8 mouse cellular contexts compared by ENCODE assay signal in genomic region chr3:51416073-51416363, GRCm38 (mm10). TPM values are rescaled to one million over a fixed set of nuclear protein-coding genes. Genes with fewer than 3 reads are reported as not detected.
DNase-seq lines count a peak whose midpoint lies in the region; ATAC-seq and TF ChIP-seq lines count a peak whose summit lies in the region.

No protein-coding gene starts in this region.

- H3ac ChIP-seq in myocyte (ENCODE audit: control insufficient read depth, insufficient read length): peak overlapping the region; percentile 89

- WGBS in kidney, embryonic 16.5 days: under 1% methylated on average over 27 of the region's 30 CpGs
- 2% methylated on average over 17 of the region's 30 CpGs for WGBS in embryonic facial prominence, embryonic 11.5 days
- WGBS in intestine, embryonic 15.5 days: under 1% methylated on average over 30 of the region's 30 CpGs

- DNase-seq in kidney, adult 8-10 months: no peak
- no peak for DNase-seq in embryonic facial prominence, embryonic 11.5 days (ENCODE audit: low spot score)
- no peak for DNase-seq in thymus, postnatal 0 days (ENCODE audit: low spot score)
- DNase-seq in spleen, adult 12 weeks (ENCODE audit: low spot score): no peak
- no peak for DNase-seq in embryo, embryonic 11 days

- peak overlapping the region; percentile 97 for H3K9ac ChIP-seq in kidney, embryonic 16.5 days (replicated peaks; ENCODE audit: low read length)
- H3K9ac ChIP-seq in embryonic facial prominence, embryonic 11.5 days (replicated peaks; ENCODE audit: low read length): peak overlapping the region; percentile 99
- peak overlapping the region; percentile 98 for H3K9ac ChIP-seq in intestine, embryonic 15.5 days

- H3K36me3 ChIP-seq in kidney, embryonic 16.5 days (ENCODE audit: insufficient read depth, low read length): no peaks in the 10 kb centered on the region
- no peaks in the 10 kb centered on the region for H3K36me3 ChIP-seq in embryonic facial prominence, embryonic 11.5 days (replicated peaks; ENCODE audit: control insufficient read depth, insufficient read depth, low read depth, low read length)
- no peaks in the 10 kb centered on the region for H3K36me3 ChIP-seq in intestine, embryonic 15.5 days
- no peaks in the 10 kb centered on the region for H3K36me3 ChIP-seq in myocyte (ENCODE audit: control insufficient read depth, insufficient read depth)

- TF ChIP-seq POLR2A in myocyte (IDR thresholded peaks at IDR 0.05; ENCODE audit: insufficient read length, low read depth): no peak

- peak overlapping the region; percentile 82 for H3K4me2 ChIP-seq in kidney, embryonic 16.5 days (replicated peaks; ENCODE audit: low read depth, low read length)
- peak overlapping the region; percentile 67 for H3K4me2 ChIP-seq in embryonic facial prominence, embryonic 11.5 days (ENCODE audit: low read depth, low read length)
- H3K4me2 ChIP-seq in intestine, embryonic 15.5 days (replicated peaks): peak overlapping the region; percentile 62
- no peak overlapping the region for H3K4me2 ChIP-seq in myocyte (ENCODE audit: low read depth)

- peak overlapping the region; percentile 98 for H3K4me3 ChIP-seq in kidney, embryonic 16.5 days (ENCODE audit: low read length)
- H3K4me3 ChIP-seq in embryonic facial prominence, embryonic 11.5 days (ENCODE audit: low read depth, low read length): peak overlapping the region; percentile 100
- H3K4me3 ChIP-seq in intestine, embryonic 15.5 days (replicated peaks): peak overlapping the region; percentile 97
- H3K4me3 ChIP-seq in myocyte: peak overlapping the region; percentile 79

- peak; percentile 71 for ATAC-seq in kidney, embryonic 16.5 days (ENCODE audit: low FRiP score, low TSS enrichment)
- peak; percentile 47 for ATAC-seq in embryonic facial prominence, embryonic 11.5 days (replicated peaks; ENCODE audit: insufficient number of reproducible peaks, low FRiP score, low TSS enrichment, low read depth)
- peak; percentile 75 for ATAC-seq in intestine, embryonic 15.5 days

- H3K9me3 ChIP-seq in kidney, embryonic 16.5 days (ENCODE audit: low read length): no peaks in the 10 kb centered on the region
- no peaks in the 10 kb centered on the region for H3K9me3 ChIP-seq in embryonic facial prominence, embryonic 11.5 days (replicated peaks; ENCODE audit: control insufficient read depth, low read length)
- no peaks in the 10 kb centered on the region for H3K9me3 ChIP-seq in intestine, embryonic 15.5 days

- no peaks in the 10 kb centered on the region for H3K27me3 ChIP-seq in kidney, embryonic 16.5 days (ENCODE audit: insufficient read depth, low read length)
- H3K27me3 ChIP-seq in embryonic facial prominence, embryonic 11.5 days (ENCODE audit: control insufficient read depth, insufficient read depth, low read length): no peaks in the 10 kb centered on the region
- H3K27me3 ChIP-seq in intestine, embryonic 15.5 days (replicated peaks): no peaks in the 10 kb centered on the region
- H3K27me3 ChIP-seq in myocyte (ENCODE audit: control insufficient read depth, insufficient read depth, insufficient read length): no peaks in the 10 kb centered on the region

- H3K4me1 ChIP-seq in kidney, embryonic 16.5 days (ENCODE audit: insufficient read depth, low read length): peaks cover 32% of the 10 kb centered on the region
- H3K4me1 ChIP-seq in embryonic facial prominence, embryonic 11.5 days (ENCODE audit: control insufficient read depth, insufficient read depth, low read length): no peaks in the 10 kb centered on the region
- peaks cover 3% of the 10 kb centered on the region; the same call in 1 of the 2 replicates for H3K4me1 ChIP-seq in intestine, embryonic 15.5 days (replicated peaks)

- H3K79me2 ChIP-seq in myocyte (ENCODE audit: control insufficient read depth, insufficient read depth): peaks cover 45% of the 10 kb centered on the region

- peak overlapping the region; percentile 94 for H3K27ac ChIP-seq in kidney, embryonic 16.5 days (ENCODE audit: low read length)
- H3K27ac ChIP-seq in embryonic facial prominence, embryonic 11.5 days (replicated peaks; ENCODE audit: low read depth, low read length): peak overlapping the region; percentile 86
- H3K27ac ChIP-seq in intestine, embryonic 15.5 days: peak overlapping the region; percentile 93

TF ChIP-seq in myocyte, 11 proteins besides CTCF, POLR2A, EP300 and RAD21:
- TF ChIP-seq MYOD1 (IDR thresholded peaks at IDR 0.05; ENCODE audit: control insufficient read depth in 1 of 3, insufficient read length in 2 of 3, low read depth in 2 of 3) (no peak), SRF (IDR thresholded peaks at IDR 0.05; ENCODE audit: control insufficient read depth, insufficient read length, low read depth) (no peak), MAX (IDR thresholded peaks at IDR 0.05; ENCODE audit: low read depth) (no peak)

RNA-seq across cellular contexts. Expression of gene Naa15, which starts 1.1 kb away (rescaled TPM):
- polyA plus RNA-seq in kidney, embryonic 16.5 days (2015; fragmentation: Nextera tagmentation; extraction: Ambion mirVana): 37.7 and 40.9 TPM in 2 replicates
- polyA plus RNA-seq in embryonic facial prominence, embryonic 11.5 days (2014; fragmentation: Nextera tagmentation; extraction: Ambion mirVana): 49.1 and 54.9 TPM in 2 replicates
- polyA plus RNA-seq in intestine, embryonic 15.5 days (2015; fragmentation: Nextera tagmentation; extraction: Ambion mirVana): 45.7 and 51.6 TPM in 2 replicates
- 8.4 TPM for polyA plus RNA-seq in myocyte (2012; fragmentation: generic; extraction: Trizol)
- polyA plus RNA-seq in thymus, postnatal 0 days (2015; fragmentation: Nextera tagmentation; extraction: Ambion mirVana): 34.6 and 48.5 TPM in 2 replicates

RNA-seq across cellular contexts. Expression of gene Ndufc1, which starts 7.2 kb away (rescaled TPM):
- 672 and 707 TPM in 2 replicates for polyA plus RNA-seq in kidney, embryonic 16.5 days (2015; fragmentation: Nextera tagmentation; extraction: Ambion mirVana)
- polyA plus RNA-seq in embryonic facial prominence, embryonic 11.5 days (2014; fragmentation: Nextera tagmentation; extraction: Ambion mirVana): 722 TPM in 2 replicates
- 798 and 916 TPM in 2 replicates for polyA plus RNA-seq in intestine, embryonic 15.5 days (2015; fragmentation: Nextera tagmentation; extraction: Ambion mirVana)
- polyA plus RNA-seq in myocyte (2012; fragmentation: generic; extraction: Trizol): 584 TPM
- 835 and 844 TPM in 2 replicates for polyA plus RNA-seq in thymus, postnatal 0 days (2015; fragmentation: Nextera tagmentation; extraction: Ambion mirVana)

RNA-seq across cellular contexts. Expression of gene Mgarp, which starts 19.5 kb away (rescaled TPM):
- polyA plus RNA-seq in kidney, embryonic 16.5 days (2015; fragmentation: Nextera tagmentation; extraction: Ambion mirVana): 7.3 and 10.5 TPM in 2 replicates
- polyA plus RNA-seq in embryonic facial prominence, embryonic 11.5 days (2014; fragmentation: Nextera tagmentation; extraction: Ambion mirVana): 9.1 and 16.1 TPM in 2 replicates
- polyA plus RNA-seq in intestine, embryonic 15.5 days (2015; fragmentation: Nextera tagmentation; extraction: Ambion mirVana): 4.0 and 7.5 TPM in 2 replicates
- polyA plus RNA-seq in myocyte (2012; fragmentation: generic; extraction: Trizol): 0.88 TPM
- 0.72 and 1.0 TPM in 2 replicates for polyA plus RNA-seq in thymus, postnatal 0 days (2015; fragmentation: Nextera tagmentation; extraction: Ambion mirVana)
